Mouse (Mus musculus): Measurements from ENCODE around the gene Yes1. TPM values are rescaled to one million over a fixed set of nuclear protein-coding genes. Genes with fewer than 3 reads are reported as not detected.

The Yes1 gene
- polyA plus RNA-seq (2015; fragmentation: Nextera tagmentation; extraction: Ambion mirVana): 26.9 and 30.1 TPM in 2 replicates

DNA sequence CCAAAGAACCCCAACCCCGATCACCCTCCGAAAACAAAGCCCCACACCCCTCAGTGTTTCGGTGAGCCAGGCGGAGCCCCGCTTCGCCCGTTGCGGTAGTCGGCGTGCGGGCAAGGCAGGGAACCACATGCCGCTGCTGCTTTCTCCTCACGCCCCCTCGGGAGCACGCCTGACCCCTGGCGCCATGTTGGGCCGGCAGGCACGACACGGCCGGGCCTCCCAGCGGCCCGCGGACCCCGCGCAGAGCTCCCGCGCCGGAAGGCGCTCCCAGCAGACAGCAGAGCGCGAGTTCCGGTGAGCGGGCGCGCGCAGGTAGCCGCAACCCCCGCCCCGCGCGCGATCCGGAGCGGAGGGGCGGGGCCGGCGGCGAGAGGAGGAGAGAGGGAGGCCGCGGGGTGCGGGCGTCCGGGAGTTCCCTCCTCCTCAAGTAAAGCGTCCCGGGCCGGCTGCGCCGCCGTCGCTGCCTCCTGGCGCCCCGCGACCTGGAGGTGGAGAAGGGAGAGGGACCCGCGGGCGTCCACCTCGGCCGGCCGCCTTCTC lies at the start of gene Yes1:
Gene Yes1, plus strand, starts transcription at position 371 of the 540 bp plus-strand sequence.
- Histone ChIP-seq H3K36me3 (ENCODE audit: control insufficient read depth, insufficient read depth, low read length) (no peaks in the 10 kb centered on the region), H3K4me1 (ENCODE audit: control insufficient read depth, insufficient read depth, low read length) (no peaks in the 10 kb centered on the region), H3K4me3 (ENCODE audit: low read length) (peak within 1 kb of the TSS; percentile 95), H3K4me2 (ENCODE audit: low read depth, low read length) (peak within 1 kb of the TSS; percentile 77), H3K27ac (ENCODE audit: low read length) (peak within 1 kb of the TSS; percentile 94), H3K9ac (ENCODE audit: low read depth, low read length) (peak within 1 kb of the TSS; percentile 95), H3K9me3 (ENCODE audit: control insufficient read depth, low read length) (no peaks in the 10 kb centered on the region), H3K27me3 (replicated peaks; ENCODE audit: control insufficient read depth, insufficient read depth, low read length) (no peaks in the 10 kb centered on the region)
- WGBS: under 1% methylated on average over 59 of the region's 69 CpGs
- ATAC-seq: peak; percentile 97

DNA sequence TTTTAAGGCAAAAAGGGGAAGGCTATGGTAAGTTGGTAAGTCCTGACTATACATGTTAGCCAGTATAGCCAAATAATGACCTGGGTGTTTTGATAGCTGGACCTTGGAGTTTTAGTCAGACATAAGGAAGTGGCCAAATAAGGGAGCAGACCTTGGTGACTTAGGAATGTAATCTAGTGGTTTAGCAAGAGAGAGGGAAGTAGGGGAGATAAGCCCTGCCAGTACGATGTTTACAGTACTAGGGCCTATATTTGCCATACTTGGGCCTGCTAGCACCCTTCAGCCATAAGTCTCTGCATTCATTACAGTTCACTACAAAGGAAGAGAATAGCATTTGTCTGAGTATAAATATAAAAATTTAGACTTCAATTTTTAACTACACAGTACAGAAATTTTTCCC lies 46.3 kb upstream of the Yes1 start:
- Histone ChIP-seq H3K27ac (ENCODE audit: low read length) (no peak overlapping the region), H3K9ac (ENCODE audit: low read depth, low read length) (no peak overlapping the region), H3K4me1 (ENCODE audit: control insufficient read depth, insufficient read depth, low read length) (no peaks in the 10 kb centered on the region), H3K27me3 (replicated peaks; ENCODE audit: control insufficient read depth, insufficient read depth, low read length) (no peaks in the 10 kb centered on the region), H3K4me3 (ENCODE audit: low read length) (no peak overlapping the region), H3K4me2 (ENCODE audit: low read depth, low read length) (no peak overlapping the region), H3K9me3 (ENCODE audit: control insufficient read depth, low read length) (no peaks in the 10 kb centered on the region), H3K36me3 (ENCODE audit: control insufficient read depth, insufficient read depth, low read length) (no peaks in the 10 kb centered on the region)
- ATAC-seq: no peak
- 48% methylated on average over 1 of the region's 1 CpGs for WGBS

DNA sequence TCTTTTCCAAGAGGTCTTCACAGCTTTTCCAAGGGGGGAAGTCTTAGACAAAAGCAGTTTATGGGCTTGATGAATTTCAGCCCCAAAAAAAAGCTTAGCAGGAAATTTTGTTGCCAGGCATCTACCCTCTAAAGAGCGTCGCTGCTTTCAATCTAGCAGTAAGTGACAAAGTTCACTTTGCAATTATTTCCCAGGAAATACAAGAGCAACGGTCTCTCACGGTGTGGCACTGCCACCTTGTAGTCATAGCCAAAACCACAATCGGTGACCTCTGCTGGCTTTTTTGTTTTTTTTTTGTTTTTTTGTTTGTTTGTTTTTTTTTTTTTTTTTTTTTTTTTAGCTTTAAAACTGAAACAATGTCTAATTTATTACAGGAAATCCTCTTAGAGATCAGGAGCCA lies 39.2 kb upstream of the Yes1 start:
- no peak overlapping the region for H3K4me2 ChIP-seq (ENCODE audit: low read depth, low read length)
- no peaks in the 10 kb centered on the region for H3K4me1 ChIP-seq (ENCODE audit: control insufficient read depth, insufficient read depth, low read length)
- no peaks in the 10 kb centered on the region for H3K27me3 ChIP-seq (replicated peaks; ENCODE audit: control insufficient read depth, insufficient read depth, low read length)
- no peak overlapping the region for H3K4me3 ChIP-seq (ENCODE audit: low read length)
- no peaks in the 10 kb centered on the region for H3K36me3 ChIP-seq (ENCODE audit: control insufficient read depth, insufficient read depth, low read length)
- H3K9ac ChIP-seq (ENCODE audit: low read depth, low read length): no peak overlapping the region
- 0 out of 2 replicates have a peak, but pooled peaks have one; percentile 63 for ATAC-seq
- H3K27ac ChIP-seq (ENCODE audit: low read length): no peak overlapping the region
- H3K9me3 ChIP-seq (ENCODE audit: control insufficient read depth, low read length): no peaks in the 10 kb centered on the region
- 73% methylated on average over 5 of the region's 5 CpGs for WGBS

DNA sequence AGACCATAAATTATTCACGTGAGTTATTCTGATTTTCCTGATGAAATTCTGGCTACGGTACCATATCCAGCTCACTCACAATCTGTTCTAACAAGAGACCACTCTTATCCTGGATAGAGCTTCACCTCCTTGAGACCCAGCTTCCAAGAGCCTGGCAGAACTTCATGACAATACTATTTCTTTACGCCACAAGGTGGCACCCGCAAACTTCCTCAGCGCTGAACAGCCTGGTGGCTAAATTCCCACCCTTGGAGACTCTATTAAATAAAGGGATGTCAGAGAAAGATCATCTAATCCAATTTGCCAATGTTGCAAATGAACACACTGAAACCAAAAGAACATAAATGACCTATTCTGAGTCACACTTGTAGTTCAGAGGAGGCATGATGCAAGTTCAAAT lies 22.8 kb upstream of the Yes1 start:
- Histone ChIP-seq H3K36me3 (ENCODE audit: control insufficient read depth, insufficient read depth, low read length) (no peaks in the 10 kb centered on the region), H3K9ac (ENCODE audit: low read depth, low read length) (no peak overlapping the region), H3K27me3 (replicated peaks; ENCODE audit: control insufficient read depth, insufficient read depth, low read length) (no peaks in the 10 kb centered on the region), H3K4me2 (ENCODE audit: low read depth, low read length) (no peak overlapping the region), H3K27ac (ENCODE audit: low read length) (no peak overlapping the region), H3K4me3 (ENCODE audit: low read length) (no peak overlapping the region), H3K4me1 (ENCODE audit: control insufficient read depth, insufficient read depth, low read length) (no peaks in the 10 kb centered on the region), H3K9me3 (ENCODE audit: control insufficient read depth, low read length) (no peaks in the 10 kb centered on the region)
- 12% methylated on average over 5 of the region's 5 CpGs for WGBS
- ATAC-seq: no peak

DNA sequence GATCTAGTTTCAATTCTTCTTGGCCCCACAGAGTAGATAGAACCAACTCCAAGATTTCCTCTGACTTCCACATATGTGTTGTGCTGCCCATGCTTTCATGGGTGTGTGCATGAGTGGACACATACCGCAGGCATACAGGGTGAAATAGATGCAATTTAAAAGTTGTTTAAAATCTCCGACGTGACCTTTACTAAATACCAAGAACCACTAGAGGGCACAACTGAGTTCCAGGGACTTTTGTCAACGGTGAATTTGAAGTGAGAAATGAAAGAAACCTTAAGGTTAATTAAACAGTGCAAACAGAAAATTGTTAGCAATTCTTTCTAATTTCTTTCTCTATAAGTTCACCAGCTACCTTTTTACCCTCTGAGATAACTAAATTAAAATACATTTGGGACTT lies 17.2 kb upstream of the Yes1 start:
- no peak overlapping the region for H3K9ac ChIP-seq (ENCODE audit: low read depth, low read length)
- WGBS: 22% methylated on average over 4 of the region's 4 CpGs
- no peaks in the 10 kb centered on the region for H3K36me3 ChIP-seq (ENCODE audit: control insufficient read depth, insufficient read depth, low read length)
- H3K9me3 ChIP-seq (ENCODE audit: control insufficient read depth, low read length): no peaks in the 10 kb centered on the region
- no peaks in the 10 kb centered on the region for H3K4me1 ChIP-seq (ENCODE audit: control insufficient read depth, insufficient read depth, low read length)
- no peak overlapping the region for H3K4me3 ChIP-seq (ENCODE audit: low read length)
- no peaks in the 10 kb centered on the region for H3K27me3 ChIP-seq (replicated peaks; ENCODE audit: control insufficient read depth, insufficient read depth, low read length)
- H3K27ac ChIP-seq (ENCODE audit: low read length): no peak overlapping the region
- no peak for ATAC-seq
- no peak overlapping the region for H3K4me2 ChIP-seq (ENCODE audit: low read depth, low read length)

- WGBS: 60% methylated on average over 5 of the region's 5 CpGs
- Histone ChIP-seq H3K9me3 (ENCODE audit: control insufficient read depth, low read length) (no peaks in the 10 kb centered on the region), H3K36me3 (ENCODE audit: control insufficient read depth, insufficient read depth, low read length) (no peaks in the 10 kb centered on the region), H3K4me1 (ENCODE audit: control insufficient read depth, insufficient read depth, low read length) (no peaks in the 10 kb centered on the region), H3K9ac (ENCODE audit: low read depth, low read length) (no peak overlapping the region), H3K27me3 (replicated peaks; ENCODE audit: control insufficient read depth, insufficient read depth, low read length) (no peaks in the 10 kb centered on the region), H3K4me2 (ENCODE audit: low read depth, low read length) (no peak overlapping the region), H3K4me3 (ENCODE audit: low read length) (no peak overlapping the region), H3K27ac (ENCODE audit: low read length) (no peak overlapping the region)
- no peak for ATAC-seq
Measured at GRCm38 (mm10) chr5:32594358-32594757, 16.6 kb upstream of the Yes1 start.

- ATAC-seq: no peak
- Histone ChIP-seq H3K27me3 (replicated peaks; ENCODE audit: control insufficient read depth, insufficient read depth, low read length) (no peaks in the 10 kb centered on the region), H3K36me3 (ENCODE audit: control insufficient read depth, insufficient read depth, low read length) (no peaks in the 10 kb centered on the region), H3K4me1 (ENCODE audit: control insufficient read depth, insufficient read depth, low read length) (no peaks in the 10 kb centered on the region), H3K27ac (ENCODE audit: low read length) (no peak overlapping the region), H3K4me2 (ENCODE audit: low read depth, low read length) (no peak overlapping the region), H3K9ac (ENCODE audit: low read depth, low read length) (no peak overlapping the region), H3K4me3 (ENCODE audit: low read length) (no peak overlapping the region), H3K9me3 (ENCODE audit: control insufficient read depth, low read length) (no peaks in the 10 kb centered on the region)
- 90% methylated on average over 1 of the region's 1 CpGs for WGBS
Measured at GRCm38 (mm10) chr5:32605911-32606310, 5.1 kb upstream of the Yes1 start.

GRCm38 (mm10) chr5:32607776-32608355 lies 3.1 kb upstream of the Yes1 start:
- ATAC-seq: no peak
- Histone ChIP-seq H3K27me3 (replicated peaks; ENCODE audit: control insufficient read depth, insufficient read depth, low read length) (no peaks in the 10 kb centered on the region), H3K4me3 (ENCODE audit: low read length) (no peak overlapping the region), H3K4me1 (ENCODE audit: control insufficient read depth, insufficient read depth, low read length) (no peaks in the 10 kb centered on the region), H3K36me3 (ENCODE audit: control insufficient read depth, insufficient read depth, low read length) (no peaks in the 10 kb centered on the region), H3K4me2 (ENCODE audit: low read depth, low read length) (no peak overlapping the region), H3K9me3 (ENCODE audit: control insufficient read depth, low read length) (no peaks in the 10 kb centered on the region), H3K9ac (ENCODE audit: low read depth, low read length) (no peak overlapping the region), H3K27ac (ENCODE audit: low read length) (0 out of 2 replicates have a peak overlapping the region, but pooled peaks have one; percentile 35)
- 23% methylated on average over 2 of the region's 2 CpGs for WGBS

- H3K4me1 ChIP-seq (ENCODE audit: control insufficient read depth, insufficient read depth, low read length): no peaks in the 10 kb centered on the region
- no peak overlapping the region for H3K4me3 ChIP-seq (ENCODE audit: low read length)
- no peaks in the 10 kb centered on the region for H3K27me3 ChIP-seq (replicated peaks; ENCODE audit: control insufficient read depth, insufficient read depth, low read length)
- no peak overlapping the region for H3K27ac ChIP-seq (ENCODE audit: low read length)
- H3K36me3 ChIP-seq (ENCODE audit: control insufficient read depth, insufficient read depth, low read length): no peaks in the 10 kb centered on the region
- no peaks in the 10 kb centered on the region for H3K9me3 ChIP-seq (ENCODE audit: control insufficient read depth, low read length)
- H3K9ac ChIP-seq (ENCODE audit: low read depth, low read length): no peak overlapping the region
- no peak overlapping the region for H3K4me2 ChIP-seq (ENCODE audit: low read depth, low read length)
- no peak for ATAC-seq
- WGBS: 76% methylated on average over 4 of the region's 4 CpGs
Measured at GRCm38 (mm10) chr5:32608516-32608915, 2.5 kb upstream of the Yes1 start.

Data from intestine, embryonic 16.5 days (tissue).